Mouse (Mus musculus) neural tube, embryonic 11.5 days (tissue): ENCODE results near the gene Icmt. TPM values are rescaled to one million over a fixed set of nuclear protein-coding genes. Genes with fewer than 3 reads are reported as not detected.

Experiments
- ATAC-seq: fragments of 200-750 bp; cut with Nextera tagmentation; 2 replicates; pipeline ENCODE4 v1.8.0; 2017; ENCODE audit warnings: moderate number of reproducible peaks, mild to moderate bottlenecking, moderate TSS enrichment, moderate library complexity; ENCODE audit not compliant: insufficient read depth, low FRiP score, low TSS enrichment
- DNase-seq: peaks from one replicate; pipeline ENCODE4 v3.0.0-alpha.2; 2015; ENCODE audit warnings: low spot score
- H3K27ac ChIP-seq: fragments of 300-500 bp; sonication (generic); 2 replicates; pipeline ENCODE4 v1.5.1; 2014; ENCODE audit warnings: low read depth, mild to moderate bottlenecking, low read length
- H3K27me3 ChIP-seq: fragments of 300-500 bp; sonication (generic); 2 replicates; pipeline ENCODE4 v1.6.1; 2014; ENCODE audit warnings: mild to moderate bottlenecking, low read length, mixed read lengths; ENCODE audit not compliant: control insufficient read depth, insufficient read depth
- H3K36me3 ChIP-seq: fragments of 300-500 bp; sonication (generic); 2 replicates; pipeline ENCODE4 v1.6.1; 2014; ENCODE audit warnings: mild to moderate bottlenecking, low read length, moderate library complexity, mixed read lengths; ENCODE audit not compliant: control insufficient read depth, insufficient read depth
- H3K4me1 ChIP-seq: fragments of 300-500 bp; sonication (generic); 2 replicates; pipeline ENCODE4 v1.6.1; 2014; ENCODE audit warnings: low read length, mixed read lengths; ENCODE audit not compliant: control insufficient read depth, insufficient read depth
- H3K4me2 ChIP-seq: fragments of 300-500 bp; sonication (generic); 2 replicates; pipeline ENCODE4 v1.6.1; 2014; ENCODE audit warnings: low read depth, mild to moderate bottlenecking, moderate library complexity
- H3K4me3 ChIP-seq: fragments of 300-500 bp; sonication (generic); 2 replicates; pipeline ENCODE4 v1.5.1; 2014; ENCODE audit warnings: low read depth, low read length
- H3K9ac ChIP-seq: fragments of 300-500 bp; sonication (generic); 2 replicates; pipeline ENCODE4 v1.6.1; 2014; ENCODE audit warnings: mild to moderate bottlenecking, low read length
- H3K9me3 ChIP-seq: fragments of 300-500 bp; sonication (generic); 2 replicates; pipeline ENCODE4 v1.6.1; 2016; ENCODE audit warnings: low read length; ENCODE audit not compliant: control insufficient read depth
- WGBS: fragments of 180-500 bp; shearing (Covaris S2); extraction: QIAGEN DNeasy Blood & Tissue Kit; methylation state at CpG from one replicate; pipeline ENCODE4 v1.1.7; 2014; 5-methylcytosine and 5-hydroxymethylcytosine counted together
- polyA plus RNA-seq: library from polyadenylated mRNA; unstranded; fragments of >200 nt; fragmentation: Nextera tagmentation; extraction: Ambion mirVana; gene quantifications from 2 replicates; pipeline ENCODE4 v1.2.1, GENCODE M21; 2014

Gene Icmt
- polyA plus RNA-seq, 1 experiment from 2014 or later = 31.3 TPM

GRCm38 (mm10) chr4:152317631-152318033, 20.6 kb downstream of the Icmt start:
- Histone ChIP-seq H3K27ac (no peak overlapping the region), H3K4me1 (peaks cover 8% of the 10 kb centered on the region), H3K36me3 (no peaks in the 10 kb centered on the region), H3K27me3 (peaks cover 56% of the 10 kb centered on the region), H3K9me3 (no peaks in the 10 kb centered on the region), H3K9ac (no peak overlapping the region), H3K4me2 (no peak overlapping the region), H3K4me3 (no peak overlapping the region)
- 91% methylated on average over 6 of the region's 6 CpGs for WGBS
- DNase-seq = no peak
- no peak for ATAC-seq

- no peak within 1 kb of the TSS for H3K27ac ChIP-seq
- no peaks in the 10 kb centered on the region for H3K36me3 ChIP-seq
- DNase-seq = peak; percentile 62
- H3K4me3 ChIP-seq = 0 out of 2 replicates have a peak within 1 kb of the TSS, but pooled peaks have one; percentile 6
- peaks cover 5% of the 10 kb centered on the region for H3K4me1 ChIP-seq
- H3K9me3 ChIP-seq = no peaks in the 10 kb centered on the region
- H3K27me3 ChIP-seq = peaks cover 45% of the 10 kb centered on the region
- ATAC-seq = no peak
- H3K9ac ChIP-seq = peak within 1 kb of the TSS; percentile 41; the same call in 1 of the 2 replicates
- H3K4me2 ChIP-seq = peak within 1 kb of the TSS; percentile 32
- 6% methylated on average over 26 of the region's 26 CpGs for WGBS
These were observed 21.6 kb downstream of the Icmt start, which contains the start of gene Rnf207 for GRCm38 (mm10) chr4:152318517-152319234. Rnf207 (minus strand) TSS chr4:152318993.

- Histone ChIP-seq H3K4me2 (no peak overlapping the region), H3K4me1 (no peaks in the 10 kb centered on the region; the same call in 1 of the 2 replicates), H3K27me3 (peaks cover 17% of the 10 kb centered on the region), H3K27ac (no peak overlapping the region), H3K9ac (no peak overlapping the region), H3K9me3 (no peaks in the 10 kb centered on the region), H3K36me3 (no peaks in the 10 kb centered on the region), H3K4me3 (no peak overlapping the region)
- no peak for ATAC-seq
- 59% methylated on average over 5 of the region's 5 CpGs for WGBS
- no peak for DNase-seq
These were observed 24.4 kb downstream of the Icmt start for GRCm38 (mm10) chr4:152321464-152321863.

DNA sequence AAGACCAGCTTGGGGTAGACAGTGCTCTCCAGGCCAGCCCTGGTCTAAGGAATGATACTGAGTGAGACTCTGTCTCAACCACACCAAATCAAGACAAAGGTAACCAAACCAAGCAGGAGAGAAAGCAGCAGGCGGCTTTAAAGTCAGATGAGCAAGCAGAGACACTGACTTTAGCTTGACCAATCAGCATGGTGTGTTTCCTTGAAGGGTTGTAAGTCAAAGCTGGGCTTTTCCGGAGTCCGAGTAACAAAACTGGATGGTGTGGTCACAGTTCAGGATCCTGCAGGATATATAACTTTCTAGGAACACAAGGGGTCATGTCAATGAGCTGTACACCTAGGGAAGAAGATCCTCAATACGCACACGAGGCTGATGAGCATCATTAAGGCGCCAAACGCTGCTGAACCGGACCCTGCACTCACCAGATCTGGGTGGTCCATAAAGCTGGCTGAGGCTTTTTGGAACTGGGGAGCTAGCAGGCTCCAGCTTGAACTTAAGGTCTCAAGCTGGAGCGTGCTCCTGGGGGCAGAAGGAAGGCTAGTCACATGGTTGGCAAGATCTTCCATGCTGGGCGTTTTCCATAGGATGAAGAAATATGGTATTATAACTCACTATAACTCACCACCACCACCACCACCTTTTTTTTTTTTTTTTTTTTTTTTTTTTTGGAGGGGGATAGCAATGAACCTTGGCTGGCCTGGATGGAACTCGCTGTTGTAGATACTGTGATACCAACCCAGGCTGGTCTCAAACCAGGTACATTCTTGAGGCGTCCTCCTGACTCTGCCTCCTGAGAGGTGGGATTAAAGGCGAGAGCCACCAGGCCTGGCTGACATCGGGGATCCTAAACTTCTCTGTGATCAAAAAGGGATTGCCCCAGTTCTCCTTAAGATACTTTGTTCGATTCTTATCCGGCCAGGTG, 27.9 kb downstream of the Icmt start:
- ATAC-seq = 0 out of 2 replicates have a peak, but pooled peaks have one; percentile 28
- no peak for DNase-seq
- H3K27me3 ChIP-seq = no peaks in the 10 kb centered on the region
- H3K36me3 ChIP-seq = peaks cover 4% of the 10 kb centered on the region; the same call in 1 of the 2 replicates
- H3K9me3 ChIP-seq = no peaks in the 10 kb centered on the region
- H3K4me3 ChIP-seq = peak overlapping the region; percentile 23; the same call in 1 of the 2 replicates
- H3K4me2 ChIP-seq = no peak overlapping the region
- H3K4me1 ChIP-seq = peaks cover 8% of the 10 kb centered on the region; the same call in 1 of the 2 replicates
- WGBS = 56% methylated on average over 16 of the region's 16 CpGs
- H3K27ac ChIP-seq = no peak overlapping the region
- H3K9ac ChIP-seq = no peak overlapping the region

- under 1% methylated on average over 69 of the region's 70 CpGs for WGBS
- H3K4me2 ChIP-seq = peak within 1 kb of the TSS; percentile 69
- peak within 1 kb of the TSS; percentile 54; the same call in 1 of the 2 replicates for H3K27ac ChIP-seq
- peaks cover 8% of the 10 kb centered on the region; the same call in 1 of the 2 replicates for H3K4me1 ChIP-seq
- DNase-seq (peak; percentile 94), ATAC-seq (peak; percentile 93)
- peak within 1 kb of the TSS; percentile 93 for H3K4me3 ChIP-seq
- H3K9ac ChIP-seq = peak within 1 kb of the TSS; percentile 91
- H3K36me3 ChIP-seq = peaks cover 7% of the 10 kb centered on the region
- H3K27me3 ChIP-seq = no peaks in the 10 kb centered on the region
- H3K9me3 ChIP-seq = no peaks in the 10 kb centered on the region
These were observed 28.8 kb downstream of the Icmt start, which contains the start of gene Rpl22 for GRCm38 (mm10) chr4:152325574-152326411. Rpl22 (plus strand) TSS chr4:152325742.

DNA sequence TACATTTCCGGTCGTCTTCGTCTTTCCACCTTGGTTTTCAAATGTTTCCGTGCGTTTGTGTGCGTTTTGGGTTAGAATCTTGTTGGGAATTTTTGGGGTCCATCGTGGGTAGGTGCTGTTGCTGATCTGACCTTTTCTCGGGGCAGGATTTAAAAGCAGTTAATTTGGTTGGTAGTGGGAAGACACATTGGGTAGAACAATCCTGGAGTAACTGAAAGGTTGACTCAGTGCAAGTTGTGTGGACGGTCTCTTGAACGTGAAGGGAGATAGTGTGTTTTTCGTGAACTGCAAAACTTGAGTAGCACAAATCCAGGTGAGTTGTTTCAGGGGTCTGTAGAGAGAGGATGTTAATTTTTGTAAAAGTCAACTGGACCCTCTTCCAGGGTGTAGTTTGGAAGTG, 29.5 kb downstream of the Icmt start:
- no peak overlapping the region for H3K27ac ChIP-seq

DNA sequence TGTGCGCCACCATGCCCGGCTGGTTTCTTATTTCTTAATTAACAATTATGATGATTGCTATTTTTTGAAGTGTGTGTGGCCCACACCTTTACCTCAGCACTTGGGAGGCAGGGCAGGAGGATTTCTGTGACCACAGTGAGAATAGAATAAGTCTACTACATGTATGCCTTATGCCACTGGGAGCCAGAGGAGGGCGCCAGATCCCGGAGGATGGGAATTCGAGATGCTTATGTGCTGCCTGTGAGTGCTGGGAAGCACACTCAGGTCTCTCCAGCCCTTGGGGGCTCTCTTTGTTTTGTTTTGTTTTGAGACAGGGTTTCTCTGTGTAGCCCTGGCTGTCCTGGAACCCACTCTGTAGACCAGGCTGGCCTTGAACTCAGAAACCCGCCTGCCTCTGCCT, 31.7 kb downstream of the Icmt start:
- no peak for DNase-seq
- peaks cover 23% of the 10 kb centered on the region for H3K36me3 ChIP-seq

More for the DNA sequence above, 29.5 kb downstream of the Icmt start:
- ATAC-seq (no peak), DNase-seq (no peak)
- H3K4me1 ChIP-seq = peaks cover 8% of the 10 kb centered on the region; the same call in 1 of the 2 replicates
- peaks cover 11% of the 10 kb centered on the region for H3K36me3 ChIP-seq
- H3K27me3 ChIP-seq = no peaks in the 10 kb centered on the region
- peak overlapping the region; percentile 93 for H3K4me3 ChIP-seq
- no peaks in the 10 kb centered on the region for H3K9me3 ChIP-seq
- H3K4me2 ChIP-seq = peak overlapping the region; percentile 69
- WGBS = 3% methylated on average over 11 of the region's 11 CpGs
- H3K9ac ChIP-seq = peak overlapping the region; percentile 91

DNA sequence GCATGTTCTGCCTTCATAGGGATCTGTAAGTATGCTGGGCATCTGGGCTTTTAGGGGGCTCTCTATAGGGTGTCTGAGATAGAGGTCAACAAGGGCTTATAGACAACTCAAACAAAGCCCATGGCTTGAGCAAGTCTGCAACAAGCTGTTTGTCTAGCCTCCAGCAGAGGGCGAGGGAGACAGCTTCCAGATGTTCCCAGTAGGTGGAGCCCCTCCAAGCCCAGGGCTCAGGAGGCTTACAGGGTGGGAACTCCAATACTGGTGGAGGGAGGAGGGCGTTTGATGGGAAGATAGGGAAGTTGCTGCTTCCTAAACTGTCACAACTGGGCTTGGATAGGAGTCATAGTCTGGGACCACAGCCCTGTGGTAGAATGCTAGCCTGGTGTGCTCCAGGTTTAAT, 35.9 kb downstream of the Icmt start:
- 41% methylated on average over 2 of the region's 2 CpGs for WGBS
- Histone ChIP-seq H3K9me3 (no peaks in the 10 kb centered on the region), H3K27me3 (peaks cover 7% of the 10 kb centered on the region), H3K4me1 (no peaks in the 10 kb centered on the region), H3K4me2 (no peak overlapping the region), H3K9ac (no peak overlapping the region), H3K27ac (no peak overlapping the region), H3K4me3 (no peak overlapping the region), H3K36me3 (peaks cover 27% of the 10 kb centered on the region)
- ATAC-seq (peak; percentile 45; the same call in 1 of the 2 replicates), DNase-seq (peak; percentile 78)

More for the DNA sequence above, 31.7 kb downstream of the Icmt start:
- Histone ChIP-seq H3K27ac (no peak overlapping the region), H3K4me3 (no peak overlapping the region), H3K4me1 (peaks cover 8% of the 10 kb centered on the region; the same call in 1 of the 2 replicates), H3K9ac (no peak overlapping the region), H3K4me2 (no peak overlapping the region), H3K9me3 (no peaks in the 10 kb centered on the region), H3K27me3 (no peaks in the 10 kb centered on the region)
- ATAC-seq = no peak
- 87% methylated on average over 6 of the region's 6 CpGs for WGBS
